Comparison of ENCODE assay signal across 13 mouse cellular contexts in the genomic region with DNA sequence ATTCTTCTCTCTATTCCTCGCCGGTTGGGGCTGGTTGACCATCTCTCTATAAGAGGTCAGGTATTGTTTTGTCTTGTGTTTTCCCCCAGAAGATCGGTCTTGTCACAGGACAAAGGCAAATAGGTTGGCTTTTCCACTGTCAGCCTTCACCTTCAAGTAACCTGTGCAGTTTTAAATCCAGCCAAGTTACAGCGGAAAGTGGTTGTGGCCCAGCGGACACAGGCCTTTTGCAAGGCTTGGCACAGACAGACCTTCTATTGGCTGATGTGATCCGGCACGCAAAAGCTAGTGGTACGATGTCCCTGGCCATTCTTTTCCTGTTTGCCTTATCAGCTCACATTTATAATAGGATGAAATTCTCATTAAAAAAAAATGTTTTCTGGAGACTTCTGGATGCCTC. TPM values are rescaled to one million over a fixed set of nuclear protein-coding genes. Genes with fewer than 3 reads are reported as not detected.
A peak's percentile ranks its signal among the peaks of the same experiment; 100 is the strongest.
DNase-seq lines count a peak whose midpoint lies in the region; ATAC-seq and TF ChIP-seq lines count a peak whose summit lies in the region.
"Had no signal": no experiment of that assay in that cellular context is flagged by ENCODE, and none has a peak within 500 bp of the region (broad histone marks: within the 10 kb centered on the region; RNA-seq: fewer than 3 reads in every experiment).

No protein-coding gene starts in this region.

- no peak for TF ChIP-seq CTCF in gastrocnemius, adult 2 months (IDR thresholded peaks at IDR 0.05)

- H3K4me2 ChIP-seq in liver, embryonic 13.5 days = peak overlapping the region; percentile 92

- intact Hi-C loops in gastrocnemius, adult 2 months (cut with DNase I) = loop anchor here (5.0 to 10.0 kb wide), 4 partner anchors 43 to 205 kb away; no protein-coding TSS in a partner anchor

- no peak for ATAC-seq in liver, embryonic 13.5 days (ENCODE audit: low read depth)

- DNase-seq in gastrocnemius, adult 2 months = no peak
- no peak for DNase-seq in gastrocnemius, adult 8-10 months (ENCODE audit: low spot score in 2 of 2)
- peak; percentile 50 for DNase-seq in kidney, adult 9 months
- DNase-seq in kidney, adult 18-20 months = no peak
- no peak for DNase-seq in liver, embryonic 13.5 days
- DNase-seq in layer of hippocampus, adult 9-10 months (ENCODE audit: low spot score) = no peak
- no peak for DNase-seq in MN1 (ENCODE audit: low spot score)
- DNase-seq: cerebellum, postnatal 36 days; layer of hippocampus, adult 9-11 months; right cerebral cortex, postnatal 14 days; thymus, adult 2 months had no signal

- no peaks in the 10 kb centered on the region for H3K36me3 ChIP-seq in liver, embryonic 13.5 days

- no peaks in the 10 kb centered on the region for H3K9me3 ChIP-seq in liver, embryonic 13.5 days (replicated peaks)

- H3K9ac ChIP-seq in liver, embryonic 13.5 days = no peak overlapping the region

- 60% methylated on average over 8 of the region's 8 CpGs for WGBS in liver, embryonic 13.5 days (ENCODE audit: insufficient replicate concordance)

- H3K4me1 ChIP-seq in brown adipose tissue, adult 24 weeks (ENCODE audit: control insufficient read depth, insufficient read depth, insufficient read length, low read length) = peaks cover 39% of the 10 kb centered on the region
- peaks cover 71% of the 10 kb centered on the region for H3K4me1 ChIP-seq in liver, embryonic 13.5 days (replicated peaks)

- no peaks in the 10 kb centered on the region for H3K27me3 ChIP-seq in liver, embryonic 13.5 days

- H3K4me3 ChIP-seq in gastrocnemius, adult 2 months = peak overlapping the region; percentile 44
- H3K4me3 ChIP-seq in brown adipose tissue, adult 24 weeks (ENCODE audit: insufficient read depth, low read depth, low read length) = 0 out of 2 replicates have a peak overlapping the region, but pooled peaks have one; percentile 5
- H3K4me3 ChIP-seq in liver, embryonic 13.5 days (replicated peaks) = 0 out of 2 replicates have a peak overlapping the region, but pooled peaks have one; percentile 77
- H3K4me3 ChIP-seq: myocyte had no signal

- H3K27ac ChIP-seq in gastrocnemius, adult 2 months = peak overlapping the region; percentile 100
- peak overlapping the region; percentile 62 for H3K27ac ChIP-seq in brown adipose tissue, adult 24 weeks (replicated peaks; ENCODE audit: low read depth, low read length)
- no peak overlapping the region for H3K27ac ChIP-seq in liver, embryonic 13.5 days

RNA-seq across cellular contexts. Expression of a gene that starts 3.9 kb away (rescaled TPM):
- 10 to 100 TPM in 1 of 2 experiments, 1 to 10 TPM in 1; 6.7 to 10.8 TPM for total RNA-seq in gastrocnemius, adult 2 months (2021)
- total RNA-seq in gastrocnemius, adult 8-10 months (2022) = 10 to 100 TPM in 1 of 4 experiments, 1 to 10 TPM in 3; 5.1 to 10.3 (median 6.3) TPM
- 8.6 and 10.5 TPM in 2 replicates for polyA plus RNA-seq in brown adipose tissue, adult 24 weeks (2012; ENCODE audit: insufficient read depth, insufficient read length, missing spikeins)
- 3.5 and 4.6 TPM in 2 replicates for polyA plus RNA-seq in liver, embryonic 13.5 days (2015; fragmentation: Nextera tagmentation; extraction: Ambion mirVana)

Comparison
In these comparisons a context has a peak if more than half of its experiments do, and no peak if none do; other contexts are left out.
1. H3K4me3 ChIP-seq: peak in every context shown above with its lines; median percentile 77 in liver, embryonic 13.5 days; 44 in gastrocnemius, adult 2 months; 5 in brown adipose tissue, adult 24 weeks.